Mouse (Mus musculus): ENCODE results near the gene Fam110a. TPM values are rescaled to one million over a fixed set of nuclear protein-coding genes. Genes with fewer than 3 reads are reported as not detected.

Gene Fam110a
- 33.0 and 41.3 TPM in 2 replicates for polyA plus RNA-seq (2012; rRNA removed)

DNA sequence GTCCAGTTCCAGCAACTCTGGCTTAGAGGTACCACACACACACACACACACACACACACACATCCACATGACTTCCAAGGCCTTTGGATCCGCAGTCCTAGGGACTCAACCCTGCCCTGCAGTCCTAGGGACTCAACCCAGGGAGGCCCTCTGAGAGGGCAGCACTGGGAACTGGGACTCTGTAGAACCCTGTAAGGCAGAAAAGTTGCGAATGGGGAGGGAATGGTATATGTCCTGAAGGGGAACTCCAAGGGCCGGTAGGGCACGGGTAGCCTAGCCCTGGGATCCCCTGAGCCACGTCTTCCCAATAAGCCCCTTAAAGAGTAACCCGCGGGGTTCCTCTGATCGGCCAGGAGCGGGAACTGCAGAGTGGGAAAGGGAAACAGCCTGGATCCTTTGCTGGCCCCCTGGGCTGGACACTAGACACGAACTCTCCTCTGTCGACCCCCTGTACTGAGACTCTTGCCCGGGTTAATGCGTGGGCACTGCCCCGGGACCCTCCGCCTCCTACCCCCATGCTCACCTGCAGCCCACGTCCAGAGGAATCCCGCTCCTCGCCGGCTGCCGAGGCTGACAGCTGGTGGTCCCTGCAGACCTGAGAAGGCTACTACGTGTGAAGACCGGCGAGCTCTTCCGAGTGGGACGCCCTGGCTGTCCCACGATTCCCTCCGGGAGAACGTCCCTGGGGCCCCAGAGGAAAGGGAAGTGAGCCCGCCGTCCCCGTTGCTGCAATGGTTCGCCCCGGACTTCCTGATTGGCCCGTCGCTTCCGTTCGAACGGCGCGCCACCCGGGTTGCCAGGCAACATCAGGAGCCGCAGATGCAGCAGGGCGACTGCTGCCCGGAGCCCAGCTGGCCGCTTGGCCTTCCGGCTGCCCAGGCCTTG is at the start of gene Fam110a:
Gene Fam110a (minus strand): TSS at position 750 of the 885 bp plus-strand sequence.
- WGBS: under 1% methylated on average over 46 of the region's 46 CpGs
- Histone ChIP-seq H3K36me3 (ENCODE audit: control insufficient read depth, insufficient read depth, low read length) (no peaks in the 10 kb centered on the region), H3K4me3 (ENCODE audit: control insufficient read depth, insufficient read depth, low read length) (peak within 1 kb of the TSS; percentile 95), H3K4me1 (replicated peaks; ENCODE audit: control insufficient read depth, insufficient read depth, low read length) (peaks cover 27% of the 10 kb centered on the region), H3K27me3 (ENCODE audit: control insufficient read depth, insufficient read depth, low read length) (no peaks in the 10 kb centered on the region), H3K27ac (ENCODE audit: control insufficient read depth, insufficient read depth, low read length) (no peak within 1 kb of the TSS)
- DNase-seq: peak; percentile 88
- 0 out of 2 replicates have a peak, but pooled peaks have one; percentile 25 for TF ChIP-seq CTCF (IDR thresholded peaks at IDR 0.05; ENCODE audit: borderline replicate concordance, control insufficient read depth, extremely low read depth, insufficient read depth, low read length, poor library complexity)
- TF ChIP-seq POLR2A (IDR thresholded peaks at IDR 0.05; ENCODE audit: control insufficient read depth, extremely low read depth, insufficient read depth, low read length, poor library complexity): peak; percentile 41; the same call in 1 of the 2 replicates

DNA sequence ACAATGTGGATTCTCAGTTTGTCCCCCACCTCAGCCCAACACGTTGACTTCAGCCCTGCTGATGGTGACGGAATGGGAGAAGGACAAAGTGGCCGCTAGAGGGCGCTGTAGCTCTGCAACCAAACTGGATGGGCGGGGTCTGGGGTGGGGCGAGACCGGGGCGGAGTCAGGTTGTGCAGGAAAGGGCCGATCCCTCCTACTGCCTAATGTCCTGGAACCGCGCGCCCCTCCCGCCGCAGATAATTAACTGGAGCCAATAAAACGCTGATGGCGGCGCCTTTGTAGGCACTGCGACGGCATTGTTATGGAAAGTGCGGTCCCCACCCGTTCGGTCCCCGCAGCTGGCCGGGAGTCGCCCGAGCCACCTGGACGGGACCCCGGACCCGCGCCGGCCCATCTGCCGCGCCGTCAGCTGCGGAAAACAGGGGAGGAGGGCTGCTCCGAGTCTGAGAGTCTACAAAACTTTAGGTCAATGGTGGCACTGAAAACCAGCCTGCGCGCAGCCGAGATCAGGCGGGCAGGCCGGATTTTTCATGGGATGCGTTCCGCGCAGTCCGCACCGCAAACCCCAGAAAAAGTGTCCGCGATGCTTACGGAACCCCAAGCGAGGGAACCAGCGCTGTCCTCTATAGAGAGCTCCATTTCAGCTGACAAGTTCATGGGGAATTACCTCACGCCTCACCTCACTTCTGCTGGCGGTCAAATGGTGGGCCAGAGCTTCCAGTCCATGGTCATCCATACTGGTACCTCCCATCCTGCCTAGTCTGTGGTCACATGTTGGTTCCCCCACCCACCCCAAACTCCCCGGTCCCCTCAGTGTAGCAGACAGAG is 49.4 kb upstream of the Fam110a start:
- 2% methylated on average over 54 of the region's 54 CpGs for WGBS
- H3K27me3 ChIP-seq (ENCODE audit: control insufficient read depth, insufficient read depth, low read length): peaks cover 2% of the 10 kb centered on the region; the same call in 1 of the 2 replicates

DNA sequence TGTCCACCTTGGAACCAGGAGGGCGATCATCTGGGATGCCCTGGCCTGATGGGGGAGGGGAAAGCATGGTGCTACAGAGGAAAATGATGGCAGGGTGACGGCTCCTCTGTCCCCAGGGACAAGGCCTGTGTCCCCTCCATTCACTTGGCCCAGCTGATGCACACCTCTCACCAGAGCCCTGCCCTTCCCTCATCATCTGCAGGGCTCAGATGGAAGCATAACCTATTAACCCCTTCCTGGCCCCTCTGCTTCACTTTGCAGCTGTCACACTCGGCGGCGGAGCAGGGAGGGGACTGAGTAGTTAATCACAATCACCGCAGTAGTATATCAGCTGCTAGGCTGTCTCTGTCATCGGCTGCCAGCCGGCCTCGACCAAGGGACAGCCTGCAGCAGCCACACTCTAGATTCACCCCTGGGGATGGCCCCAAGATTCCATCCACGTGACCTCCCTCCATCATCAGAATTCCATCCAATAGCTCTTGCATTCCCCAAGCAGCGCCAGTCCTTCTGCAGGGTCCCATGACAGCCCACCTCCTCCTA is 44.9 kb upstream of the Fam110a start:
- Histone ChIP-seq H3K4me3 (ENCODE audit: control insufficient read depth, insufficient read depth, low read length) (no peak overlapping the region), H3K27me3 (ENCODE audit: control insufficient read depth, insufficient read depth, low read length) (no peaks in the 10 kb centered on the region), H3K4me1 (replicated peaks; ENCODE audit: control insufficient read depth, insufficient read depth, low read length) (peaks cover 3% of the 10 kb centered on the region), H3K27ac (ENCODE audit: control insufficient read depth, insufficient read depth, low read length) (no peak overlapping the region), H3K36me3 (ENCODE audit: control insufficient read depth, insufficient read depth, low read length) (no peaks in the 10 kb centered on the region)
- no peak for TF ChIP-seq POLR2A (IDR thresholded peaks at IDR 0.05; ENCODE audit: control insufficient read depth, extremely low read depth, insufficient read depth, low read length, poor library complexity)
- TF ChIP-seq CTCF (IDR thresholded peaks at IDR 0.05; ENCODE audit: borderline replicate concordance, control insufficient read depth, extremely low read depth, insufficient read depth, low read length, poor library complexity): no peak
- WGBS: 72% methylated on average over 11 of the region's 11 CpGs
- DNase-seq: no peak

More for the DNA sequence above, 49.4 kb upstream of the Fam110a start:
- TF ChIP-seq POLR2A (IDR thresholded peaks at IDR 0.05; ENCODE audit: control insufficient read depth, extremely low read depth, insufficient read depth, low read length, poor library complexity) (no peak), CTCF (IDR thresholded peaks at IDR 0.05; ENCODE audit: borderline replicate concordance, control insufficient read depth, extremely low read depth, insufficient read depth, low read length, poor library complexity) (peak; percentile 91)
- H3K4me3 ChIP-seq (ENCODE audit: control insufficient read depth, insufficient read depth, low read length): peak overlapping the region; percentile 53
- no peaks in the 10 kb centered on the region for H3K36me3 ChIP-seq (ENCODE audit: control insufficient read depth, insufficient read depth, low read length)
- peaks cover 3% of the 10 kb centered on the region for H3K4me1 ChIP-seq (replicated peaks; ENCODE audit: control insufficient read depth, insufficient read depth, low read length)
- peak; percentile 81 for DNase-seq
- no peak overlapping the region for H3K27ac ChIP-seq (ENCODE audit: control insufficient read depth, insufficient read depth, low read length)

DNA sequence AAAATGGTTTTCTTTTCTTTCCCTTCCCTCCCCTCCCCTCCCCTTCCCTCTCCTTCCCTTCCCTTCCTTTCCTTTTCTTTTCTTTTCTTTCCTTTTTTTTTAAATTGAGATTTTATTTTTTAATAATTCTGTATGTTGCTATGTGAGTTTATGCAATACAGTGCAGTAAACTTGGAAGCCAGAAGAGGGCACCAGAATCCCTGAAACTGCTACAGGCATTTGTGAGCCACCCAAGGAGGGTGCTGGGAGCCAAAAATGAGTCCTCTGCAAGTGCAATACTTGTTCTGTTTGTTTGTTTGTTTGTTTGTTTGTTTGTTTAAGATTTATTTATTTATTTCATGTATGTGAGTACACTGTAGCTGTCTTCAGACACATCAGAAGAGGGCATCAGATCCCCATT is 42.0 kb upstream of the Fam110a start:
- DNase-seq: no peak
- Histone ChIP-seq H3K27me3 (ENCODE audit: control insufficient read depth, insufficient read depth, low read length) (no peaks in the 10 kb centered on the region), H3K4me1 (replicated peaks; ENCODE audit: control insufficient read depth, insufficient read depth, low read length) (no peaks in the 10 kb centered on the region), H3K36me3 (ENCODE audit: control insufficient read depth, insufficient read depth, low read length) (no peaks in the 10 kb centered on the region), H3K4me3 (ENCODE audit: control insufficient read depth, insufficient read depth, low read length) (no peak overlapping the region), H3K27ac (ENCODE audit: control insufficient read depth, insufficient read depth, low read length) (no peak overlapping the region)
- TF ChIP-seq POLR2A (IDR thresholded peaks at IDR 0.05; ENCODE audit: control insufficient read depth, extremely low read depth, insufficient read depth, low read length, poor library complexity): no peak
- no peak for TF ChIP-seq CTCF (IDR thresholded peaks at IDR 0.05; ENCODE audit: borderline replicate concordance, control insufficient read depth, extremely low read depth, insufficient read depth, low read length, poor library complexity)

DNA sequence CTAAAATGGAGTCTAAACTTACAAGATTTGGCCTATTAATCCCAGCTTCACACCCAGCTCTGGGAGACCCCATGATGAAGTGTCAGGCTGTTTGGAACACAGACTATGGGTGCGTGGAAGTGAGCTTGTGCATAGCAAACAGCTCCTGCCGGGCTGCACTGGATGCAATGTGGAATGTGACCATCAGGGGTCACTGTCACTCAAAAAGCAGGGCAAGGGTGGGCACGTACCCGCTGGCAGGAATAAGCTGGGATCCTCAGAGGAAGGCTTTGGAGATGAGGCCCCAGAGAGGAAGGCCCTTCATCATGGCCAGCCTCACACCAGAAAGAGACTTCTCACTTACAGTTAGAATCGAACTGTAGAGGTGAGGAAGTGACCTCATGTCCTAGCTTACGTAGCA is 40.2 kb upstream of the Fam110a start:
- no peak overlapping the region for H3K27ac ChIP-seq (ENCODE audit: control insufficient read depth, insufficient read depth, low read length)
- no peaks in the 10 kb centered on the region for H3K36me3 ChIP-seq (ENCODE audit: control insufficient read depth, insufficient read depth, low read length)
- H3K4me3 ChIP-seq (ENCODE audit: control insufficient read depth, insufficient read depth, low read length): no peak overlapping the region
- TF ChIP-seq POLR2A (IDR thresholded peaks at IDR 0.05; ENCODE audit: control insufficient read depth, extremely low read depth, insufficient read depth, low read length, poor library complexity) (no peak), CTCF (IDR thresholded peaks at IDR 0.05; ENCODE audit: borderline replicate concordance, control insufficient read depth, extremely low read depth, insufficient read depth, low read length, poor library complexity) (peak; percentile 75; the same call in 1 of the 2 replicates)
- 28% methylated on average over 6 of the region's 6 CpGs for WGBS
- DNase-seq: peak; percentile 62
- no peaks in the 10 kb centered on the region for H3K4me1 ChIP-seq (replicated peaks; ENCODE audit: control insufficient read depth, insufficient read depth, low read length)
- H3K27me3 ChIP-seq (ENCODE audit: control insufficient read depth, insufficient read depth, low read length): no peaks in the 10 kb centered on the region

DNA sequence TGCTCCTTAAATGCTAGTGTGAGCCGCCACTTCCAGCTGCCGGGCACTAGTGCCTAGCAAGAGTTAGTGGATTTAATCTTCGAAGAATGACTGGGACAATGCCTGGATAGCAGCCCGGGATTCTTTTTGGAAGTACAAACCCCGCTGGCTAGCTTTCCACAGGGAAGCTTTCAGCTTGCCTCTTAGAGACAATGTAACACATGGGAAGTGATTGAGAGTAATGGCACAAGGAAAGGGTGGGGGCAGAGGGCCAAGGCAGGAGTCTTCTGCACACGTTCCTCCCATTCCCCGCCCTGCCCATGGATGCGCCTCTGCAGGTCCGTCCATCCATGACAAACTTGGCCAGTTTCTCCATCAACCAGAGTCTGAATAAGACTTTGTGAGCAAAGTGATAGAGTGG is 36.6 kb upstream of the Fam110a start:
- Histone ChIP-seq H3K4me1 (replicated peaks; ENCODE audit: control insufficient read depth, insufficient read depth, low read length) (no peaks in the 10 kb centered on the region), H3K4me3 (ENCODE audit: control insufficient read depth, insufficient read depth, low read length) (no peak overlapping the region), H3K36me3 (ENCODE audit: control insufficient read depth, insufficient read depth, low read length) (no peaks in the 10 kb centered on the region), H3K27ac (ENCODE audit: control insufficient read depth, insufficient read depth, low read length) (no peak overlapping the region), H3K27me3 (ENCODE audit: control insufficient read depth, insufficient read depth, low read length) (no peaks in the 10 kb centered on the region)
- no peak for DNase-seq
- TF ChIP-seq CTCF (IDR thresholded peaks at IDR 0.05; ENCODE audit: borderline replicate concordance, control insufficient read depth, extremely low read depth, insufficient read depth, low read length, poor library complexity): no peak
- 91% methylated on average over 9 of the region's 9 CpGs for WGBS

All from thymus, adult 2 months (tissue).